Mouse (Mus musculus): ENCODE data around the gene Arl16.

GRCm38 (mm10) chr11:120493351-120493750 is 25.9 kb upstream of the Arl16 start:
- TF ChIP-seq POLR2A (IDR thresholded peaks at IDR 0.05; ENCODE audit: low read depth, low read length): no peak
- no peak for TF ChIP-seq CTCF (conservative IDR thresholded peaks at IDR 0.05; ENCODE audit: insufficient read depth, insufficient read length, low read depth, low read length)
